Mouse (Mus musculus): ENCODE results near the gene Adpgk. TPM values are rescaled to one million over a fixed set of nuclear protein-coding genes. Genes with fewer than 3 reads are reported as not detected.
A peak's percentile ranks its signal among the peaks of the same experiment; 100 is the strongest.

Gene Adpgk
- total RNA-seq, 2 experiments from 2014 or later: 14.9 to 17.2 TPM

GRCm38 (mm10) chr9:59288058-59288457 is 3.3 kb upstream of the Adpgk start:
- intact Hi-C loops (cut with DNase I): no loop called here
- no peak for DNase-seq (ENCODE audit: low spot score in 2 of 2)

- no peak for DNase-seq (ENCODE audit: low spot score in 2 of 2)
- intact Hi-C loops (cut with DNase I): no loop called here
Observed at GRCm38 (mm10) chr9:59288685-59289410, 2.5 kb upstream of the Adpgk start.

GRCm38 (mm10) chr9:59289529-59290115 is 1.7 kb upstream of the Adpgk start:
- intact Hi-C loops (cut with DNase I): loop anchor here (5.0 kb wide), 2 partner anchors 198 to 387 kb away; partner anchors contain the start of gene Arih1
- DNase-seq (ENCODE audit: low spot score in 2 of 2): no peak

GRCm38 (mm10) chr9:59291688-59292492 is 532 bp downstream of the Adpgk start:
- intact Hi-C loops (cut with DNase I): loop anchor here (1.0 to 5.0 kb wide), 4 partner anchors 61 to 390 kb away; partner anchors contain the start of genes Arih1, Bbs4 and Neo1
- DNase-seq (ENCODE audit: low spot score in 2 of 2): no peak

GRCm38 (mm10) chr9:59292493-59292875 is 1.1 kb downstream of the Adpgk start:
- intact Hi-C loops (cut with DNase I): loop anchor here (5.0 kb wide), 2 partner anchors 195 to 390 kb away; partner anchors contain the start of gene Arih1
- no peak for DNase-seq (ENCODE audit: low spot score in 2 of 2)

- DNase-seq (ENCODE audit: low spot score in 2 of 2): no peak
- intact Hi-C loops (cut with DNase I): no loop called here
Observed at GRCm38 (mm10) chr9:59296419-59296818, 5.1 kb downstream of the Adpgk start.

- intact Hi-C loops (cut with DNase I): no loop called here
- no peak for DNase-seq (ENCODE audit: low spot score in 2 of 2)
Observed at GRCm38 (mm10) chr9:59307890-59308289, 16.5 kb downstream of the Adpgk start.

GRCm38 (mm10) chr9:59310582-59311283 is 19.4 kb downstream of the Adpgk start:
- DNase-seq (ENCODE audit: low spot score in 2 of 2): no peak
- intact Hi-C loops (cut with DNase I): no loop called here

GRCm38 (mm10) chr9:59311284-59311670 is 19.9 kb downstream of the Adpgk start:
- intact Hi-C loops (cut with DNase I): no loop called here

GRCm38 (mm10) chr9:59316206-59316605 is 24.8 kb downstream of the Adpgk start:
- intact Hi-C loops (cut with DNase I): no loop called here
- no peak for DNase-seq (ENCODE audit: low spot score in 2 of 2)

More at GRCm38 (mm10) chr9:59311284-59311670, 19.9 kb downstream of the Adpgk start:
- no peak for DNase-seq (ENCODE audit: low spot score in 2 of 2)

GRCm38 (mm10) chr9:59324351-59324750 is 33.0 kb downstream of the Adpgk start:
- intact Hi-C loops (cut with DNase I): no loop called here
- no peak for DNase-seq (ENCODE audit: low spot score in 2 of 2)

- intact Hi-C loops (cut with DNase I): no loop called here
- DNase-seq (ENCODE audit: low spot score in 2 of 2): no peak
Observed at GRCm38 (mm10) chr9:59330055-59330454, 38.7 kb downstream of the Adpgk start.

GRCm38 (mm10) chr9:59336539-59336938 is 45.2 kb downstream of the Adpgk start:
- intact Hi-C loops (cut with DNase I): no loop called here
- DNase-seq (ENCODE audit: low spot score in 2 of 2): no peak

- intact Hi-C loops (cut with DNase I): no loop called here
- peak in 1 of 2 experiments; percentile 11 for DNase-seq (ENCODE audit: low spot score in 2 of 2)
Observed at GRCm38 (mm10) chr9:59337889-59338288, 46.5 kb downstream of the Adpgk start.

- intact Hi-C loops (cut with DNase I): no loop called here
- DNase-seq (ENCODE audit: low spot score in 2 of 2): no peak
Observed at GRCm38 (mm10) chr9:59338411-59338810, 47.1 kb downstream of the Adpgk start.

GRCm38 (mm10) chr9:59339107-59339506 is 47.7 kb downstream of the Adpgk start:
- no peak for DNase-seq (ENCODE audit: low spot score in 2 of 2)
- intact Hi-C loops (cut with DNase I): no loop called here

- intact Hi-C loops (cut with DNase I): loop anchor here (10.0 kb wide), 1 partner anchor 55 kb away; no protein-coding TSS in a partner anchor
Observed at GRCm38 (mm10) chr9:59340002-59340401, 48.6 kb downstream of the Adpgk start.

GRCm38 (mm10) chr9:59346176-59346575 is 54.8 kb downstream of the Adpgk start:
- no peak for DNase-seq (ENCODE audit: low spot score in 2 of 2)
- intact Hi-C loops (cut with DNase I): loop anchor here (10.0 kb wide), 1 partner anchor 49 kb away; no protein-coding TSS in a partner anchor

More at GRCm38 (mm10) chr9:59340002-59340401, 48.6 kb downstream of the Adpgk start:
- no peak for DNase-seq (ENCODE audit: low spot score in 2 of 2)

- intact Hi-C loops (cut with DNase I): loop anchor here (1.0 to 10.0 kb wide), 3 partner anchors 61 to 212 kb away; partner anchors contain the start of genes Adpgk and Arih1
- peak; percentile 3 to 11 for DNase-seq (ENCODE audit: low spot score in 2 of 2)
Observed at GRCm38 (mm10) chr9:59352586-59353252, 61.4 kb downstream of the Adpgk start.

Data from left cerebral cortex, postnatal 25 days (tissue).